Mouse (Mus musculus): ENCODE data around the gene Glcci1.

Gene Glcci1

GRCm38 (mm10) chr6:8509551-8509950 lies at the start of gene Glcci1:
TSS of gene Glcci1 (plus strand) at chr6:8509600.
- peak; percentile 46 for DNase-seq (ENCODE audit: low read depth, low spot score)

GRCm38 (mm10) chr6:8462447-8462846 lies 47.0 kb upstream of the Glcci1 start:
- DNase-seq (ENCODE audit: low read depth, low spot score), result no peak

- no peak for DNase-seq (ENCODE audit: low read depth, low spot score)
These were observed 44.0 kb upstream of the Glcci1 start for GRCm38 (mm10) chr6:8465388-8465787.

- DNase-seq (ENCODE audit: low read depth, low spot score), result no peak
These were observed 43.4 kb upstream of the Glcci1 start for GRCm38 (mm10) chr6:8465985-8466384.

GRCm38 (mm10) chr6:8467667-8468337 lies 41.6 kb upstream of the Glcci1 start:
- no peak for DNase-seq (ENCODE audit: low read depth, low spot score)

- no peak for DNase-seq (ENCODE audit: low read depth, low spot score)
These were observed 39.5 kb upstream of the Glcci1 start for GRCm38 (mm10) chr6:8469918-8470317.

GRCm38 (mm10) chr6:8472125-8472524 lies 37.3 kb upstream of the Glcci1 start:
- no peak for DNase-seq (ENCODE audit: low read depth, low spot score)

GRCm38 (mm10) chr6:8472915-8473314 lies 36.5 kb upstream of the Glcci1 start:
- DNase-seq (ENCODE audit: low read depth, low spot score), result peak; percentile 59

GRCm38 (mm10) chr6:8473498-8473897 lies 35.9 kb upstream of the Glcci1 start:
- DNase-seq (ENCODE audit: low read depth, low spot score), result peak; percentile 32

GRCm38 (mm10) chr6:8474316-8474715 lies 35.1 kb upstream of the Glcci1 start:
- no peak for DNase-seq (ENCODE audit: low read depth, low spot score)

- DNase-seq (ENCODE audit: low read depth, low spot score), result no peak
These were observed 34.6 kb upstream of the Glcci1 start for GRCm38 (mm10) chr6:8474820-8475219.

GRCm38 (mm10) chr6:8479176-8479575 lies 30.2 kb upstream of the Glcci1 start:
- no peak for DNase-seq (ENCODE audit: low read depth, low spot score)

- DNase-seq (ENCODE audit: low read depth, low spot score), result no peak
These were observed 24.7 kb upstream of the Glcci1 start for GRCm38 (mm10) chr6:8484437-8485275.

GRCm38 (mm10) chr6:8485414-8486175 lies 23.8 kb upstream of the Glcci1 start:
- peak; percentile 24 for DNase-seq (ENCODE audit: low read depth, low spot score)

- DNase-seq (ENCODE audit: low read depth, low spot score), result no peak
These were observed 22.9 kb upstream of the Glcci1 start for GRCm38 (mm10) chr6:8486391-8487043.

GRCm38 (mm10) chr6:8487044-8487853 lies 22.2 kb upstream of the Glcci1 start:
- DNase-seq (ENCODE audit: low read depth, low spot score), result no peak

- no peak for DNase-seq (ENCODE audit: low read depth, low spot score)
These were observed 21.2 kb upstream of the Glcci1 start for GRCm38 (mm10) chr6:8488249-8488648.

- DNase-seq (ENCODE audit: low read depth, low spot score), result no peak
These were observed 20.1 kb upstream of the Glcci1 start for GRCm38 (mm10) chr6:8489266-8489665.

- no peak for DNase-seq (ENCODE audit: low read depth, low spot score)
These were observed 19.3 kb upstream of the Glcci1 start for GRCm38 (mm10) chr6:8489938-8490585.

- no peak for DNase-seq (ENCODE audit: low read depth, low spot score)
These were observed 17.2 kb upstream of the Glcci1 start for GRCm38 (mm10) chr6:8492248-8492647.

Measured in skeletal muscle tissue, adult 2 months (tissue).